Mouse (Mus musculus): ENCODE measurements around the gene Jpt1. TPM values are rescaled to one million over a fixed set of nuclear protein-coding genes. Genes with fewer than 3 reads are reported as not detected.

Gene Jpt1
- polyA plus RNA-seq, 1 experiment from 2014 or later = 538 TPM

GRCm38 (mm10) chr11:115512004-115512403 lies 2.2 kb downstream of the Jpt1 start:
- Histone ChIP-seq H3K4me1 (ENCODE audit: control insufficient read depth in 2 of 2, insufficient read depth in 2 of 2, low read length in 2 of 2) (peaks cover 26 to 52% of the 10 kb centered on the region in 2 experiments), H3K27me3 (ENCODE audit: control insufficient read depth, insufficient read depth, low read length) (no peaks in the 10 kb centered on the region), H3K4me2 (ENCODE audit: low read length) (peak overlapping the region; percentile 79), H3K36me3 (ENCODE audit: control insufficient read depth, insufficient read depth, low read length) (peaks cover 5% of the 10 kb centered on the region; the same call in 1 of the 2 replicates), H3K9me3 (ENCODE audit: control insufficient read depth, low read length) (no peaks in the 10 kb centered on the region), H3K4me3 (ENCODE audit: control insufficient read depth in 1 of 2, insufficient read depth in 1 of 2, low read depth in 1 of 2, low read length in 2 of 2) (peak overlapping the region; percentile 82 to 97), H3K27ac (replicated peaks in 1 of 2; ENCODE audit: control insufficient read depth in 1 of 2, insufficient read depth in 1 of 2, low read depth in 2 of 2, low read length in 2 of 2) (peak overlapping the region; percentile 25 to 91; a peak in 3 of 4 replicates), H3K9ac (ENCODE audit: low read length) (peak overlapping the region; percentile 98)
- no peak for ATAC-seq (ENCODE audit: insufficient number of reproducible peaks, insufficient read depth, low FRiP score, low read depth)
- WGBS = 56% methylated on average over 3 of the region's 3 CpGs

GRCm38 (mm10) chr11:115511121-115511520 lies 3.1 kb downstream of the Jpt1 start:
- Histone ChIP-seq H3K4me1 (ENCODE audit: control insufficient read depth in 2 of 2, insufficient read depth in 2 of 2, low read length in 2 of 2) (peaks cover 32 to 58% of the 10 kb centered on the region in 2 experiments), H3K4me3 (ENCODE audit: control insufficient read depth in 1 of 2, insufficient read depth in 1 of 2, low read depth in 1 of 2, low read length in 2 of 2) (peak overlapping the region in 1 of 2 experiments; percentile 17; a peak in 2 of 4 replicates), H3K4me2 (ENCODE audit: low read length) (peak overlapping the region; percentile 79), H3K9me3 (ENCODE audit: control insufficient read depth, low read length) (no peaks in the 10 kb centered on the region), H3K27me3 (ENCODE audit: control insufficient read depth, insufficient read depth, low read length) (no peaks in the 10 kb centered on the region), H3K9ac (ENCODE audit: low read length) (peak overlapping the region; percentile 98), H3K36me3 (ENCODE audit: control insufficient read depth, insufficient read depth, low read length) (peaks cover 7% of the 10 kb centered on the region; the same call in 1 of the 2 replicates), H3K27ac (replicated peaks in 1 of 2; ENCODE audit: control insufficient read depth in 1 of 2, insufficient read depth in 1 of 2, low read depth in 2 of 2, low read length in 2 of 2) (peak overlapping the region in 1 of 2 experiments; percentile 64; a peak in 2 of 4 replicates)
- ATAC-seq (ENCODE audit: insufficient number of reproducible peaks, insufficient read depth, low FRiP score, low read depth) = no peak
- WGBS = 72% methylated on average over 2 of the region's 2 CpGs

GRCm38 (mm10) chr11:115510507-115510888 lies 3.7 kb downstream of the Jpt1 start:
- 36% methylated on average over 5 of the region's 5 CpGs for WGBS
- ATAC-seq (ENCODE audit: insufficient number of reproducible peaks, insufficient read depth, low FRiP score, low read depth) = no peak
- H3K4me3 ChIP-seq (ENCODE audit: control insufficient read depth in 1 of 2, insufficient read depth in 1 of 2, low read depth in 1 of 2, low read length in 2 of 2) = peak overlapping the region in 1 of 2 experiments; percentile 17; a peak in 2 of 4 replicates

GRCm38 (mm10) chr11:115509773-115510506 lies 4.2 kb downstream of the Jpt1 start:
- no peak for ATAC-seq (ENCODE audit: insufficient number of reproducible peaks, insufficient read depth, low FRiP score, low read depth)
- Histone ChIP-seq H3K9me3 (ENCODE audit: control insufficient read depth, low read length) (no peaks in the 10 kb centered on the region), H3K27me3 (ENCODE audit: control insufficient read depth, insufficient read depth, low read length) (no peaks in the 10 kb centered on the region), H3K9ac (ENCODE audit: low read length) (peak overlapping the region; percentile 98), H3K4me2 (ENCODE audit: low read length) (peak overlapping the region; percentile 79), H3K36me3 (ENCODE audit: control insufficient read depth, insufficient read depth, low read length) (peaks cover 9% of the 10 kb centered on the region; the same call in 1 of the 2 replicates), H3K4me3 (ENCODE audit: control insufficient read depth in 1 of 2, insufficient read depth in 1 of 2, low read depth in 1 of 2, low read length in 2 of 2) (0 out of 4 replicates have a peak overlapping the region, but pooled peaks of 1 of the 2 experiments have one; percentile 17), H3K4me1 (ENCODE audit: control insufficient read depth in 2 of 2, insufficient read depth in 2 of 2, low read length in 2 of 2) (peaks cover 32 to 60% of the 10 kb centered on the region in 2 experiments), H3K27ac (replicated peaks in 1 of 2; ENCODE audit: control insufficient read depth in 1 of 2, insufficient read depth in 1 of 2, low read depth in 2 of 2, low read length in 2 of 2) (peak overlapping the region; percentile 64 to 70)
- WGBS = 22% methylated on average over 6 of the region's 6 CpGs

More at GRCm38 (mm10) chr11:115510507-115510888, 3.7 kb downstream of the Jpt1 start:
- Histone ChIP-seq H3K27ac (replicated peaks in 1 of 2; ENCODE audit: control insufficient read depth in 1 of 2, insufficient read depth in 1 of 2, low read depth in 2 of 2, low read length in 2 of 2) (peak overlapping the region; percentile 46 to 64; a peak in 3 of 4 replicates), H3K9me3 (ENCODE audit: control insufficient read depth, low read length) (no peaks in the 10 kb centered on the region), H3K4me2 (ENCODE audit: low read length) (peak overlapping the region; percentile 79), H3K4me1 (ENCODE audit: control insufficient read depth in 2 of 2, insufficient read depth in 2 of 2, low read length in 2 of 2) (peaks cover 32 to 62% of the 10 kb centered on the region in 2 experiments), H3K9ac (ENCODE audit: low read length) (peak overlapping the region; percentile 98), H3K36me3 (ENCODE audit: control insufficient read depth, insufficient read depth, low read length) (peaks cover 7% of the 10 kb centered on the region; the same call in 1 of the 2 replicates), H3K27me3 (ENCODE audit: control insufficient read depth, insufficient read depth, low read length) (no peaks in the 10 kb centered on the region)

- Histone ChIP-seq H3K27me3 (ENCODE audit: control insufficient read depth, insufficient read depth, low read length) (no peaks in the 10 kb centered on the region), H3K4me2 (ENCODE audit: low read length) (no peak overlapping the region), H3K9ac (ENCODE audit: low read length) (no peak overlapping the region), H3K4me1 (ENCODE audit: control insufficient read depth in 2 of 2, insufficient read depth in 2 of 2, low read length in 2 of 2) (peaks cover 32 to 59% of the 10 kb centered on the region in 2 experiments), H3K27ac (replicated peaks in 1 of 2; ENCODE audit: control insufficient read depth in 1 of 2, insufficient read depth in 1 of 2, low read depth in 2 of 2, low read length in 2 of 2) (no peak overlapping the region), H3K4me3 (ENCODE audit: control insufficient read depth in 1 of 2, insufficient read depth in 1 of 2, low read depth in 1 of 2, low read length in 2 of 2) (no peak overlapping the region), H3K9me3 (ENCODE audit: control insufficient read depth, low read length) (no peaks in the 10 kb centered on the region), H3K36me3 (ENCODE audit: control insufficient read depth, insufficient read depth, low read length) (peaks cover 15% of the 10 kb centered on the region)
- 82% methylated on average over 2 of the region's 2 CpGs for WGBS
- ATAC-seq (ENCODE audit: insufficient number of reproducible peaks, insufficient read depth, low FRiP score, low read depth) = no peak
These were observed 6.1 kb downstream of the Jpt1 start for GRCm38 (mm10) chr11:115508061-115508460.

- H3K9ac ChIP-seq (ENCODE audit: low read length) = no peak overlapping the region
- ATAC-seq (ENCODE audit: insufficient number of reproducible peaks, insufficient read depth, low FRiP score, low read depth) = no peak
- H3K27me3 ChIP-seq (ENCODE audit: control insufficient read depth, insufficient read depth, low read length) = no peaks in the 10 kb centered on the region
- H3K36me3 ChIP-seq (ENCODE audit: control insufficient read depth, insufficient read depth, low read length) = peaks cover 30% of the 10 kb centered on the region
- H3K27ac ChIP-seq (replicated peaks in 1 of 2; ENCODE audit: control insufficient read depth in 1 of 2, insufficient read depth in 1 of 2, low read depth in 2 of 2, low read length in 2 of 2) = peak overlapping the region; percentile 13 to 19; a peak in 1 of 4 replicates
- no peak overlapping the region for H3K4me2 ChIP-seq (ENCODE audit: low read length)
- peaks cover 20 to 47% of the 10 kb centered on the region in 2 experiments for H3K4me1 ChIP-seq (ENCODE audit: control insufficient read depth in 2 of 2, insufficient read depth in 2 of 2, low read length in 2 of 2)
- H3K9me3 ChIP-seq (ENCODE audit: control insufficient read depth, low read length) = no peaks in the 10 kb centered on the region
- no peak overlapping the region for H3K4me3 ChIP-seq (ENCODE audit: control insufficient read depth in 1 of 2, insufficient read depth in 1 of 2, low read depth in 1 of 2, low read length in 2 of 2)
- 31% methylated on average over 3 of the region's 3 CpGs for WGBS
These were observed 7.6 kb downstream of the Jpt1 start for GRCm38 (mm10) chr11:115506586-115506985.

- Histone ChIP-seq H3K36me3 (ENCODE audit: control insufficient read depth, insufficient read depth, low read length) (peaks cover 67% of the 10 kb centered on the region), H3K27me3 (ENCODE audit: control insufficient read depth, insufficient read depth, low read length) (no peaks in the 10 kb centered on the region), H3K4me1 (ENCODE audit: control insufficient read depth in 2 of 2, insufficient read depth in 2 of 2, low read length in 2 of 2) (peaks cover 9 to 16% of the 10 kb centered on the region in 2 experiments), H3K27ac (replicated peaks in 1 of 2; ENCODE audit: control insufficient read depth in 1 of 2, insufficient read depth in 1 of 2, low read depth in 2 of 2, low read length in 2 of 2) (no peak overlapping the region), H3K9me3 (ENCODE audit: control insufficient read depth, low read length) (no peaks in the 10 kb centered on the region), H3K4me2 (ENCODE audit: low read length) (no peak overlapping the region), H3K4me3 (ENCODE audit: control insufficient read depth in 1 of 2, insufficient read depth in 1 of 2, low read depth in 1 of 2, low read length in 2 of 2) (no peak overlapping the region), H3K9ac (ENCODE audit: low read length) (no peak overlapping the region)
- 89% methylated on average over 6 of the region's 6 CpGs for WGBS
- no peak for ATAC-seq (ENCODE audit: insufficient number of reproducible peaks, insufficient read depth, low FRiP score, low read depth)
These were observed 11.6 kb downstream of the Jpt1 start for GRCm38 (mm10) chr11:115502636-115503035.
